Mouse (Mus musculus) cortical plate, adult 2 months (tissue): Measurements from ENCODE around the gene Hivep3. TPM values are rescaled to one million over a fixed set of nuclear protein-coding genes. Genes with fewer than 3 reads are reported as not detected.

Experiments
- H3K27ac ChIP-seq: fragments of 200-500 bp; 2 replicates; pipeline ENCODE4 v1.5.1; 2012; ENCODE audit warnings: low read length, control low read depth, inconsistent platforms; ENCODE audit not compliant: insufficient read depth
- H3K4me1 ChIP-seq: fragments of 200-500 bp; 2 replicates; pipeline ENCODE4 v1.6.1; 2011; ENCODE audit warnings: low read length; ENCODE audit not compliant: control insufficient read depth, insufficient read depth
- H3K4me3 ChIP-seq: fragments of 200-500 bp; 2 replicates; pipeline ENCODE4 v1.5.1; 2011; ENCODE audit warnings: mild to moderate bottlenecking, low read length, control low read depth; ENCODE audit not compliant: insufficient read depth
- CTCF ChIP-seq: fragments of 200-500 bp; IDR thresholded peaks from 2 replicates; pipeline ENCODE4 v1.5.1; 2011; ENCODE audit warnings: mild to moderate bottlenecking, control low read depth, low read length; ENCODE audit not compliant: insufficient read depth; ENCODE audit errors: extremely low read depth
- POLR2A ChIP-seq: fragments of 200-500 bp; IDR thresholded peaks from 2 replicates; pipeline ENCODE4 v1.6.1; 2011; ENCODE audit warnings: mild to moderate bottlenecking, low read length, control low read depth; ENCODE audit not compliant: insufficient read depth; ENCODE audit errors: extremely low read depth
- polyA plus RNA-seq: library from polyadenylated mRNA; depleted of rRNA; stranded (reverse); fragments of >200 nt; gene quantifications from 2 replicates; pipeline ENCODE4 v1.2.3, GENCODE M21; 2012

Gene Hivep3
- polyA plus RNA-seq, 1 experiment = 48.9 TPM

- H3K4me3 ChIP-seq = no peak overlapping the region
- peaks cover 18% of the 10 kb centered on the region for H3K4me1 ChIP-seq
- no peak overlapping the region for H3K27ac ChIP-seq
- TF ChIP-seq POLR2A = no peak
- TF ChIP-seq CTCF = no peak
These were observed 132.4 kb downstream of the Hivep3 start for GRCm38 (mm10) chr4:119865827-119866455.

GRCm38 (mm10) chr4:119867132-119867531 lies 133.5 kb downstream of the Hivep3 start:
- Histone ChIP-seq H3K27ac (no peak overlapping the region), H3K4me3 (no peak overlapping the region), H3K4me1 (peaks cover 16% of the 10 kb centered on the region)
- TF ChIP-seq CTCF = no peak
- no peak for TF ChIP-seq POLR2A

GRCm38 (mm10) chr4:119870411-119870810 lies 136.8 kb downstream of the Hivep3 start:
- Histone ChIP-seq H3K4me3 (no peak overlapping the region), H3K27ac (no peak overlapping the region), H3K4me1 (peaks cover 22% of the 10 kb centered on the region)
- no peak for TF ChIP-seq CTCF
- no peak for TF ChIP-seq POLR2A

GRCm38 (mm10) chr4:119871441-119871840 lies 137.9 kb downstream of the Hivep3 start:
- Histone ChIP-seq H3K27ac (no peak overlapping the region), H3K4me3 (no peak overlapping the region), H3K4me1 (peaks cover 18% of the 10 kb centered on the region)
- TF ChIP-seq POLR2A (no peak), CTCF (no peak)

- Histone ChIP-seq H3K4me3 (no peak overlapping the region), H3K4me1 (peaks cover 18% of the 10 kb centered on the region), H3K27ac (no peak overlapping the region)
- no peak for TF ChIP-seq POLR2A
- no peak for TF ChIP-seq CTCF
These were observed 138.4 kb downstream of the Hivep3 start for GRCm38 (mm10) chr4:119871861-119872582.

GRCm38 (mm10) chr4:119873935-119874334 lies 140.4 kb downstream of the Hivep3 start:
- TF ChIP-seq POLR2A (no peak), CTCF (no peak)
- Histone ChIP-seq H3K4me1 (peaks cover 23% of the 10 kb centered on the region), H3K27ac (no peak overlapping the region), H3K4me3 (no peak overlapping the region)

- Histone ChIP-seq H3K27ac (no peak overlapping the region; the same call in 1 of the 2 replicates), H3K4me1 (peaks cover 23% of the 10 kb centered on the region), H3K4me3 (no peak overlapping the region)
- TF ChIP-seq POLR2A (no peak), CTCF (no peak)
These were observed 142.0 kb downstream of the Hivep3 start for GRCm38 (mm10) chr4:119875592-119875991.

- Histone ChIP-seq H3K4me1 (peaks cover 25% of the 10 kb centered on the region), H3K27ac (no peak overlapping the region), H3K4me3 (no peak overlapping the region)
- TF ChIP-seq CTCF (no peak), POLR2A (no peak)
These were observed 143.1 kb downstream of the Hivep3 start for GRCm38 (mm10) chr4:119876535-119877160.

GRCm38 (mm10) chr4:119878218-119878617 lies 144.6 kb downstream of the Hivep3 start:
- Histone ChIP-seq H3K27ac (no peak overlapping the region), H3K4me3 (no peak overlapping the region), H3K4me1 (peaks cover 19% of the 10 kb centered on the region)
- TF ChIP-seq POLR2A = no peak
- TF ChIP-seq CTCF = no peak

GRCm38 (mm10) chr4:119879671-119880070 lies 146.1 kb downstream of the Hivep3 start:
- no peak overlapping the region for H3K4me3 ChIP-seq
- peaks cover 17% of the 10 kb centered on the region for H3K4me1 ChIP-seq
- TF ChIP-seq CTCF = no peak
- no peak for TF ChIP-seq POLR2A
- no peak overlapping the region for H3K27ac ChIP-seq
